23 mouse cellular contexts compared by ENCODE assay signal in the genomic region with DNA sequence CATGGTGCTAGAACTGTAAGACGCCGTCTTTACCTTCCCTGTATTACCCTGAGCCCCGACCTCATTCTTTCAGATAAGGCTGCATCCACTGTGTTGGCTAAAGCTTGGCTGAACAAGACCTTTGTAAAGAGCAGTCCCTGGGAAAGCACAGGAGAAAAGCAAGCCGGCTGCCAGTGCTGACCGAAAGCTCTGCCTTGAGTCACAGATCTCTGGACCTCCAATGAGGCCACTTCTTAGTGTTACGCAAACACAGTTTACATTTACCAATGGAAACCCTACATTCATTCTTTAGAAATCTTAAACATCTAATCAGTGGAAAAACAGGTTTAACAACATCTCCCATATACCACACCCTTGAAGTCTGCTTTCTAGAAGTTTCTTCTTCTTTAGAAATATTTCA. TPM values are rescaled to one million over a fixed set of nuclear protein-coding genes. Genes with fewer than 3 reads are reported as not detected.
DNase-seq lines count a peak whose midpoint lies in the region; ATAC-seq lines count a peak whose summit lies in the region.
"Had no signal": no experiment of that assay in that cellular context is flagged by ENCODE, and none has a peak within 500 bp of the region (broad histone marks: within the 10 kb centered on the region; RNA-seq: fewer than 3 reads in every experiment).

No protein-coding gene starts in this region.

- ATAC-seq in lung, embryonic 16.5 days (ENCODE audit: low read depth): peak; percentile 47
- ATAC-seq: forebrain, embryonic 16.5 days had no signal

- no peaks in the 10 kb centered on the region for H3K27me3 ChIP-seq in lung, embryonic 16.5 days (ENCODE audit: control insufficient read depth, insufficient read depth, low read depth, low read length)
- H3K27me3 ChIP-seq: embryonic facial prominence, embryonic 12.5 days; forebrain, embryonic 12.5 days; heart, embryonic 15.5 days had no signal

- 71% methylated on average over 6 of the region's 6 CpGs for WGBS in lung, embryonic 16.5 days

- H3K9ac ChIP-seq in lung, embryonic 16.5 days (ENCODE audit: low read length): no peak overlapping the region
- H3K9ac ChIP-seq: embryonic facial prominence, embryonic 12.5 days; forebrain, embryonic 12.5 days; heart, embryonic 15.5 days had no signal

- H3K9me3 ChIP-seq in lung, embryonic 16.5 days (ENCODE audit: control insufficient read depth, low read length): no peaks in the 10 kb centered on the region
- H3K9me3 ChIP-seq: embryonic facial prominence, embryonic 12.5 days; forebrain, embryonic 12.5 days; heart, embryonic 15.5 days; hindbrain, embryonic 10.5 days had no signal

- H3K4me3 ChIP-seq in lung, embryonic 16.5 days (ENCODE audit: low read length): no peak overlapping the region
- H3K4me3 ChIP-seq: embryonic facial prominence, embryonic 12.5 days; forebrain, embryonic 12.5 days; heart, adult 2 months; heart, embryonic 15.5 days; hindbrain, embryonic 10.5 days had no signal

- intact Hi-C loops in heart, postnatal 36 days (cut with DNase I): no loop called here

- no peaks in the 10 kb centered on the region for H3K4me1 ChIP-seq in lung, embryonic 16.5 days (replicated peaks; ENCODE audit: control insufficient read depth, insufficient read depth, low read length)
- H3K4me1 ChIP-seq: forebrain, embryonic 12.5 days; heart, embryonic 15.5 days; hindbrain, embryonic 10.5 days had no signal

- no peak overlapping the region for H3K27ac ChIP-seq in lung, embryonic 16.5 days (ENCODE audit: low read length)
- H3K27ac ChIP-seq: embryonic facial prominence, embryonic 12.5 days; forebrain, embryonic 12.5 days; heart, adult 2 months; heart, embryonic 15.5 days; hindbrain, embryonic 10.5 days had no signal

- no peaks in the 10 kb centered on the region for H3K36me3 ChIP-seq in lung, embryonic 16.5 days (ENCODE audit: control insufficient read depth, insufficient read depth, low read length)
- H3K36me3 ChIP-seq: embryonic facial prominence, embryonic 12.5 days; heart, embryonic 15.5 days had no signal

- DNase-seq in heart, adult 11 months: peak; percentile 46
- DNase-seq in heart, postnatal 36 days: no peak
- DNase-seq in lung, postnatal 14 days: no peak
- peak; percentile 10 for DNase-seq in urinary bladder, postnatal 14 days (ENCODE audit: low spot score)
- no peak for DNase-seq in urinary bladder, postnatal 36 days (ENCODE audit: low spot score in 2 of 2)
- DNase-seq in yolk sac, embryonic 10.5 days (ENCODE audit: low spot score): peak; percentile 15
- no peak for DNase-seq in layer of hippocampus, adult 9-11 months
- DNase-seq: adrenal gland, postnatal 10 days; cerebellum, adult 11 months; cerebellum, adult 8-10 months; cerebellum, postnatal 14 days; embryo, embryonic 11 days; gastrocnemius, postnatal 10 days; heart, adult 2 months; heart, postnatal 14 days had no signal

- H3K4me2 ChIP-seq in lung, embryonic 16.5 days (ENCODE audit: low read depth, low read length): no peak overlapping the region
- H3K4me2 ChIP-seq: embryonic facial prominence, embryonic 12.5 days; forebrain, embryonic 12.5 days; heart, embryonic 11.5 days; heart, embryonic 15.5 days had no signal

RNA-seq across cellular contexts. Expression of a gene that starts 8.9 kb away (rescaled TPM):
- under 1 TPM in 1 of 2 experiments, not detected in 1; 0.11 TPM for total RNA-seq in heart, postnatal 36 days (2021)
- 0.54 and 0.64 TPM in 2 replicates for polyA plus RNA-seq in lung, embryonic 16.5 days (2015; fragmentation: Nextera tagmentation; extraction: Ambion mirVana)
- total RNA-seq: MEL had no signal

Comparison
In these comparisons a context has a peak if more than half of its experiments do, and no peak if none do; other contexts are left out.
1. DNase-seq: peak in heart, adult 11 months (single experiment), urinary bladder, postnatal 14 days (single experiment) and yolk sac, embryonic 10.5 days (single experiment); none in heart, postnatal 36 days (0 of 2), lung, postnatal 14 days (single experiment), urinary bladder, postnatal 36 days (0 of 2) and layer of hippocampus, adult 9-11 months (single experiment).